Mouse (Mus musculus) midbrain, embryonic 14.5 days (tissue): ENCODE results near the gene Pon1. TPM values are rescaled to one million over a fixed set of nuclear protein-coding genes. Genes with fewer than 3 reads are reported as not detected.
A peak's percentile ranks its signal among the peaks of the same experiment; 100 is the strongest.

Experiments used
- ATAC-seq: fragments of 200-750 bp; cut with Nextera tagmentation; 2 replicates; pipeline ENCODE4 v1.8.0; 2017; ENCODE audit warnings: moderate number of reproducible peaks, moderate library complexity; ENCODE audit not compliant: low FRiP score, low TSS enrichment
- DNase-seq: peaks from one replicate; pipeline ENCODE4 v3.0.0-alpha.2; 2015
- H3K27ac ChIP-seq: fragments of 300-500 bp; sonication (generic); replicated peaks from 2 replicates; pipeline ENCODE4 v1.5.1; 2014; ENCODE audit warnings: mild to moderate bottlenecking, low read depth, low read length, moderate library complexity
- H3K27me3 ChIP-seq: fragments of 300-500 bp; sonication (generic); 2 replicates; pipeline ENCODE4 v1.6.1; 2014; ENCODE audit warnings: low read length, control low read depth, mixed read lengths; ENCODE audit not compliant: control insufficient read depth, insufficient read depth
- H3K36me3 ChIP-seq: fragments of 300-500 bp; sonication (generic); 2 replicates; pipeline ENCODE4 v1.6.1; 2014; ENCODE audit warnings: low read length, control low read depth; ENCODE audit not compliant: control insufficient read depth, insufficient read depth
- H3K4me1 ChIP-seq: fragments of 300-500 bp; sonication (generic); 2 replicates; pipeline ENCODE4 v1.6.1; 2014; ENCODE audit warnings: mild to moderate bottlenecking, antibody characterized with exemption, low read length, control low read depth; ENCODE audit not compliant: control insufficient read depth, insufficient read depth
- H3K4me2 ChIP-seq: fragments of 300-500 bp; sonication (generic); 2 replicates; pipeline ENCODE4 v1.6.1; 2014; ENCODE audit warnings: mild to moderate bottlenecking, low read length, moderate library complexity
- H3K4me3 ChIP-seq: fragments of 300-500 bp; sonication (generic); replicated peaks from 2 replicates; pipeline ENCODE4 v1.5.1; 2014; ENCODE audit warnings: low read depth, low read length
- H3K9ac ChIP-seq: fragments of 300-500 bp; sonication (generic); replicated peaks from 2 replicates; pipeline ENCODE4 v1.6.1; 2014; ENCODE audit warnings: mild to moderate bottlenecking, low read length, moderate library complexity
- H3K9me3 ChIP-seq: fragments of 300-500 bp; sonication (generic); 2 replicates; pipeline ENCODE4 v1.6.1; 2016; ENCODE audit warnings: low read length, control low read depth, mixed read lengths; ENCODE audit not compliant: control insufficient read depth
- WGBS: fragments of 180-500 bp; shearing (Covaris S2); extraction: QIAGEN DNeasy Blood & Tissue Kit; methylation state at CpG from one replicate; pipeline ENCODE4 v1.1.7; 2014; 5-methylcytosine and 5-hydroxymethylcytosine counted together
- polyA plus RNA-seq: library from polyadenylated mRNA; unstranded; fragments of >200 nt; fragmentation: Nextera tagmentation; extraction: Ambion mirVana; gene quantifications from 2 replicates; pipeline ENCODE4 v1.2.1, GENCODE M21; 2014

The Pon1 gene
- polyA plus RNA-seq, 1 experiment from 2014 or later, result not detected

GRCm38 (mm10) chr6:5188036-5188435, 5.7 kb downstream of the Pon1 start:
- Histone ChIP-seq H3K36me3 (no peaks in the 10 kb centered on the region), H3K27ac (no peak overlapping the region), H3K4me2 (no peak overlapping the region), H3K9me3 (no peaks in the 10 kb centered on the region), H3K4me3 (no peak overlapping the region), H3K9ac (no peak overlapping the region), H3K27me3 (no peaks in the 10 kb centered on the region), H3K4me1 (no peaks in the 10 kb centered on the region)
- no peak for ATAC-seq
- 91% methylated on average over 5 of the region's 5 CpGs for WGBS
- DNase-seq, result no peak

DNA sequence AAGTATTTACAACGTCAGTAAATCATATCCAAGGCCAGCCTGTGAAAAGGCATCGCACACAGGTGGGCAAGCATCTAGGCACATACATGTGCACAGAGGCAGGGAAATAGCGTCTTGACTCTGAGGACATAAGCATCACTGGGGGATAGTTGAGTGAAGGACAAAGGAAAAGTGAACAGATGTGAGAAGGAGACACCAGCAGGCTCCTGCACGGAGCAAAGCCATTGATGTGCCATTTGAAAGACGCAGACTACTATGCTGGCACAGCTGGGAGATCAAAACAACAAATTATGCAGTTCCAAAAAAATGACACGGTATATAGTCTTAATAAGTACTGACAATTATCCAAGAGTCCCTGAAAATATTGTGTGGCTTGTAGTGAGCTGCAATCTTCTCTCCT, 6.2 kb downstream of the Pon1 start:
- Histone ChIP-seq H3K4me2 (no peak overlapping the region), H3K4me1 (no peaks in the 10 kb centered on the region), H3K4me3 (no peak overlapping the region), H3K27ac (no peak overlapping the region), H3K9me3 (no peaks in the 10 kb centered on the region), H3K9ac (no peak overlapping the region), H3K36me3 (no peaks in the 10 kb centered on the region), H3K27me3 (no peaks in the 10 kb centered on the region)
- ATAC-seq (no peak), DNase-seq (no peak)
- WGBS, result 70% methylated on average over 6 of the region's 6 CpGs

- H3K27me3 ChIP-seq, result no peaks in the 10 kb centered on the region
- H3K27ac ChIP-seq, result no peak overlapping the region
- no peaks in the 10 kb centered on the region for H3K4me1 ChIP-seq
- DNase-seq (no peak), ATAC-seq (no peak)
- H3K4me3 ChIP-seq, result no peak overlapping the region
- H3K4me2 ChIP-seq, result no peak overlapping the region
- no peaks in the 10 kb centered on the region for H3K36me3 ChIP-seq
- H3K9ac ChIP-seq, result no peak overlapping the region
- WGBS, result 78% methylated on average over 7 of the region's 7 CpGs
- H3K9me3 ChIP-seq, result no peaks in the 10 kb centered on the region
Measured at GRCm38 (mm10) chr6:5186229-5186950, 7.4 kb downstream of the Pon1 start.

DNA sequence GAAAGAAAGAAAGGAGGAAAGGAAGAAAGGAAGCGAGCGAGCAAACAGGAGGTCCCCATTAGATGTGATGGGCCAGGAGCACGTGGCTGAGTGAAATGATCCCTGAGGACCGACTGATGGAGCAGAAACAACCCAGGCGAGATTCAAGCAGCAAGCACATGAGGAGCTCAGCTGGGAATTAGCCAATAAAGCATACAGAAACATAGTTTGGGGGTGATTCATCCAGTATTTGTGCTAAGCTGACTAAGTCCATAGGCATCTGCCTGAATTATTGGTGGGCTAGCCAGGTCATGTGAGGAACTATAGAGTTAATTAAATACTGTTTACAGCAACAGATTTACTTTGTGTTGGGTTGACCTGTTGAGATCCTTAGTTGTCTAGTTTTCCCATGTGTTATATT, 13.1 kb downstream of the Pon1 start:
- no peaks in the 10 kb centered on the region for H3K36me3 ChIP-seq
- no peaks in the 10 kb centered on the region for H3K27me3 ChIP-seq
- H3K9me3 ChIP-seq, result no peaks in the 10 kb centered on the region
- H3K4me3 ChIP-seq, result no peak overlapping the region
- no peak overlapping the region for H3K27ac ChIP-seq
- H3K4me2 ChIP-seq, result no peak overlapping the region
- H3K4me1 ChIP-seq, result 0 out of 2 replicates have a peak, but pooled peaks cover 9% of the 10 kb centered on the region
- WGBS, result 95% methylated on average over 5 of the region's 5 CpGs
- no peak for ATAC-seq
- DNase-seq, result no peak
- H3K9ac ChIP-seq, result no peak overlapping the region

GRCm38 (mm10) chr6:5179189-5179588, 14.6 kb downstream of the Pon1 start:
- 0 out of 2 replicates have a peak, but pooled peaks cover 9% of the 10 kb centered on the region for H3K4me1 ChIP-seq
- no peaks in the 10 kb centered on the region for H3K9me3 ChIP-seq
- no peak overlapping the region for H3K9ac ChIP-seq
- DNase-seq (no peak), ATAC-seq (no peak)
- H3K36me3 ChIP-seq, result no peaks in the 10 kb centered on the region
- no peak overlapping the region for H3K27ac ChIP-seq
- WGBS, result 94% methylated on average over 6 of the region's 6 CpGs
- no peak overlapping the region for H3K4me2 ChIP-seq
- no peaks in the 10 kb centered on the region for H3K27me3 ChIP-seq
- H3K4me3 ChIP-seq, result no peak overlapping the region

GRCm38 (mm10) chr6:5177967-5178891, 15.5 kb downstream of the Pon1 start:
- no peak overlapping the region; the same call in 1 of the 2 replicates for H3K9ac ChIP-seq
- peak overlapping the region; percentile 23 for H3K4me3 ChIP-seq
- H3K36me3 ChIP-seq, result no peaks in the 10 kb centered on the region
- no peaks in the 10 kb centered on the region for H3K27me3 ChIP-seq
- 0 out of 2 replicates have a peak, but pooled peaks cover 9% of the 10 kb centered on the region for H3K4me1 ChIP-seq
- peak; percentile 57 for DNase-seq
- WGBS, result 33% methylated on average over 19 of the region's 19 CpGs
- peak overlapping the region; percentile 58 for H3K4me2 ChIP-seq
- no peaks in the 10 kb centered on the region for H3K9me3 ChIP-seq
- ATAC-seq, result no peak; the same call in 1 of the 2 replicates
- no peak overlapping the region for H3K27ac ChIP-seq

DNA sequence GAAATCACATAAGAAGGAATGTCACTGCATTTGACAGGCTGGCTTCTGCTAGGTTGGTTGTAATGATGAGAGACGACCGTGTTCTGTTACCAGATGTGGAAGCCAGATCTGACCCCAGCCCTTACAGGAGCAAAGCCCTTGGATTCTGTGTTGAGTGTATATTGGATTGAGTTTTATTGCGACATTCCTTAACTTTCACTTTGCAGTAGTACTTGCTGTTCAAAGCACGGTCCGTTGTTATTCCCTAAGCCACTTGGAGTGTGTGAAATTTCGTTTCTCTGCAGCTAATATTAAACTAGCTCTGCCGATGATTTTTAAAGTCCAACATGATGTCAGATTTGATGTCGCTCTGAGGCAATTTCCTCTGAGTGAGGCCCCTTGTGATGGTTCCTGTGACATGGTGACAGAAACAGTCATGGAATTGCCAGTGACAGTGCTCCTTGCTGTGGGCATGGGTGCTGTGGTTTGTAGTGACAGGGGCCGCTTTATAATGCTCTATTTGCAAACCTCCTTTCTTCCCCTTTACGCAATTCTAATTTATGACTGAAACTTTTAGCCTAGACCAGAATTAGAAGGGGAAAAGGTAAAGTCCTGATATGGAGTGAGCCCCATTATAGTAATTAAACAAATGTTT, 19.4 kb downstream of the Pon1 start:
- no peak overlapping the region for H3K4me2 ChIP-seq
- no peaks in the 10 kb centered on the region for H3K27me3 ChIP-seq
- WGBS, result 93% methylated on average over 10 of the region's 10 CpGs
- DNase-seq, result no peak
- H3K4me1 ChIP-seq, result 0 out of 2 replicates have a peak, but pooled peaks cover 9% of the 10 kb centered on the region
- H3K9ac ChIP-seq, result no peak overlapping the region
- no peak overlapping the region for H3K27ac ChIP-seq
- no peaks in the 10 kb centered on the region for H3K9me3 ChIP-seq
- no peak overlapping the region for H3K4me3 ChIP-seq
- ATAC-seq, result no peak
- H3K36me3 ChIP-seq, result no peaks in the 10 kb centered on the region

- H3K27me3 ChIP-seq, result no peaks in the 10 kb centered on the region
- H3K27ac ChIP-seq, result no peak overlapping the region
- DNase-seq, result no peak
- no peaks in the 10 kb centered on the region for H3K36me3 ChIP-seq
- no peak overlapping the region for H3K9ac ChIP-seq
- H3K4me3 ChIP-seq, result no peak overlapping the region
- no peak for ATAC-seq
- H3K4me1 ChIP-seq, result peaks cover 3% of the 10 kb centered on the region; the same call in 1 of the 2 replicates
- H3K4me2 ChIP-seq, result no peak overlapping the region
- no peaks in the 10 kb centered on the region for H3K9me3 ChIP-seq
- WGBS, result 60% methylated on average over 9 of the region's 9 CpGs
Measured at GRCm38 (mm10) chr6:5172571-5172970, 21.2 kb downstream of the Pon1 start.
